Mouse (Mus musculus) ES-E14 (cell line): ENCODE data around the gene Kalrn.

ENCODE experiments used
- CHD2 ChIP-seq: IDR thresholded peaks from 2 replicates; pipeline ENCODE4 v1.6.1; 2014; ENCODE audit warnings: mild to moderate bottlenecking, low read depth, low read length, inconsistent platforms
- HCFC1 ChIP-seq: IDR thresholded peaks from 2 replicates; pipeline ENCODE4 v1.6.1; 2012; ENCODE audit warnings: low read length, inconsistent platforms, borderline replicate concordance; ENCODE audit not compliant: insufficient read depth
- MAFK ChIP-seq: IDR thresholded peaks from 2 replicates; pipeline ENCODE4 v1.6.1; 2014; ENCODE audit warnings: mild to moderate bottlenecking, low read depth, low read length, inconsistent platforms; ENCODE audit not compliant: insufficient read depth
- ZC3H11A ChIP-seq: IDR thresholded peaks from 2 replicates; pipeline ENCODE4 v1.6.1; 2012; ENCODE audit warnings: low read depth, mild to moderate bottlenecking, inconsistent platforms, low read length, borderline replicate concordance
- ZNF384 ChIP-seq: IDR thresholded peaks from 2 replicates; pipeline ENCODE4 v1.6.1; 2012; ENCODE audit warnings: low read depth, low read length, inconsistent platforms

GRCm38 (mm10) chr16:34254646-34255022 lies 318.7 kb downstream of the Kalrn start:
- no peak for TF ChIP-seq HCFC1
- TF ChIP-seq ZC3H11A = no peak
- no peak for TF ChIP-seq CHD2
- no peak for TF ChIP-seq MAFK
- no peak for TF ChIP-seq ZNF384
